Mouse (Mus musculus) c-Kit-positive CD71-positive TER-119-negative erythroid progenitor cells, embryonic 14.5 days (primary cell): ENCODE results near the gene Blm.

Experiments
- DNase-seq: peaks from one replicate; pipeline ENCODE4 v3.0.0-alpha.2; 2013; ENCODE audit warnings: low read depth

Gene Blm

DNA sequence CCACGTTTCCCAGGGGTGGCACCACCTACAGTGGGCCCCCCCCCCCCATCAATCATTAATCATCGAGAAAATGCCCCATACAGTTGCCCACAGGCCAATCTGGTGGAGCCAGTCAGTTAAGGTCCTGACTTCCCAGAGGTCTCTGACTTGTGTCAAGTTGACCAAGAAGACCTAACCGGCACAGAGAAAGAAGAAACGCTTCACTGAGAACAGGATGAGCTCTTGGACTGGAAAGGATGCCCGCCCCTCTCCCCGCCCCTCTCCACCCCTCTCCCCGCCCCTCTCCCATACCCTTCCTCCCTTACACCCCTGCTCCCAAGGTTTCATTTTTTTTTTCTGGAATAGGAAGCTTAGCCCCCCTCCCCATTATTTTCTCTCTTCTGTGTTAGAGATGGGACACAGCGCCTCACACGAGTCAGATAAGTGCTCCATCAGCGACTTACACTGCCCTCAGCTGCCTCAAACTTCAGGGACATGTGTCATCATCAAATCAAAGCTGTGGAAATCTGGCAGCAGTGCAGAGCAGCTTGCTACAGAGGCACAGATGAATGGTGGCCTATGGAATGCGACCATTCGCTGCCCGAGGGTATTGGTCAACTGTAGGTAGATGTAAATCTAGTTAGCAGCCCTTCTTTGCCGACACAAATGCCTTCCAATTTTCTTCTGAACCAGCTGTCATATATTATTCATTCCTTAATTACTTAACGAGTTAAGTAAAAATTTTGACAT is 95.7 kb downstream of the Blm start:
- no peak for DNase-seq

DNA sequence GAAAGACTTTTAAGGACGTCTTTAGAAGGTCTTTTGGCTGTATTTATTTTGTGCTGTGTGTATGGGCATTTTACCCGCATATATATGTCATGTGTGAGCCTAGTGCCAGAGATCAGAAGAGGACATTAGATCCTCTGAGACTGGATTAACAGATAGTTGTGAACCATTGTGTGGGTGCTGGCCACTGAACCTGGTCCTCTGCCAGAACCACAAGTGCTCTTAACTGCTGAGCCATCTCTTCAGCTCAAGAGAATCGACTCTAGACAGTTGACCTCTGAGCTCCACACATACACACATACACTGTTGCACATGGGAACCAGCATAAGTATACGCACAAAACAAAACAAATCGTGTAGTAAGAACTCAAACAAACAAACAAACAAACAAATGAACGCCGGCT is 98.3 kb downstream of the Blm start:
- DNase-seq = no peak

DNA sequence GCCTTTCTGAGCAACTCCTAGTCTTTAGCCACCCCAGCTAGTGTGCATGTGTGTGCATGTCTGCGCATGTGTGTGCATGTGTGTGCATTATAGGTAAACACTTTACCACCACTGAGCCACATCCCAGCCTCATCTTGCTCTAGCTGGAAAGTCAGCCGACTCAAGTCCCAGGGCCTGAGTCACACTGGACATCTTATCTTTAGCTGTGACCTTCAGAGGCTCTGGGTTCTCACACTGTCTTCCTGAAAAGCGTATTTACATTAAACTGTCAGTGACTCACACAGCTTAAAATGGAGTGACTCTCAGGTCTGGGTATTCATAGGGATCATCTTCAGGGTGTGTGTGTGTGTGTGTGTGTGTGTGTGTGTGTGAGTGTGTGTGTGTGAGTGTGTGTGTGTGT is 99.3 kb downstream of the Blm start:
- no peak for DNase-seq

DNA sequence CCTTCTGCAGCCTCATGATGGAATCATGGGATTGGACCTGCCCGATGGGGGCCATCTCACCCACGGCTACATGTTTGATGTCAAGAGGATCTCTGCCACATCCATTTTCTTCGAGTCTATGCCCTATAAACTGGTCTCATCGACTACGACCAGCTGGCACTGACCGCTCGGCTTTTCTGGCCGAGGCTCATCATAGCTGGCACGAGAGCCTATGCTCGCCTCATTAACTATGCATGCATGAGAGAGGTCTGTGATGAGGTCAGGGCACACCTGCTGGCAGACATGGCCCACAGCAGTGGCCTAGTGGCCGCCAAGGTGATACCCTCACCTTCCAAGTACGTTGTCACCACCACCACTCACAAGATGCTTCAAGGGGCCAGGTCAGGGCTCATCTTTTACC is 105.3 kb downstream of the Blm start:
- no peak for DNase-seq

DNA sequence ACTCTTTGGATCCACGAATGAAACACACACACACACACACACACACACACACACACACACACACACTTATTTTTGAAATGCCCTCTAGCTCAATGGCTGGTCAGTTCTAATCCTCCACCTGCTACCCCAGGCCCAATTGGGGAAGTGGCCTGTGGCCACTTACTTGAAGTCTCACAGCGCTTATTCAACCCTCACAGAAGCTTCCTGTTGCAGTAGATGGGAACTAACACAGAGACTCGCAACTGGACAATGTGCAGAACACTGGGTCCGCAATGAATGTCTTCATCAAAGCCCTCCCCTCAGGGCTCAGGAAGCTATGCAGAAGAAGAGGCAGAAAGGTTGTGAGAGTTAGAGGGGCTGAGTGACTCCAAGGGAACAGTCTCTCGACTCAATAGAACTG is 107.2 kb downstream of the Blm start:
- no peak for DNase-seq

DNA sequence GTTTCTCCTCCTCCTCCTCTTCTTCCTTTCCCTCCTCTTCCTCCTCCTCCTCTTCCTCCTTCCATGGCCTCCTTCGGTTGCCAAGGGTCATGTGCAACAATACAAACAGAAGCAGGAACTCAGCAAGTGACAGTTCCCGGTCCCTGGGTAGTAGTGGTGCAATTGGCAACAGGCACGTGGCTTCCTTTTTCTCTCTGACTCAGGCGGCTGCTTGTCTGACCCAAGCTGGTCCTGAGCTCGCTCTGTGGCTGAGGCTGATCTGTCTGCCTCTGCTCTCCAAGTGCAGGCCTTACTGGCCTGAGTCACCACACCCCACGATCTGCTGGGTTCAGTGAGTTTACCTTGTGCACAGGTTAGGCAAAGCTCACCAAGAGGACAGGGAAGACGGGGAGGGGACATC is 108.6 kb downstream of the Blm start:
- no peak for DNase-seq

DNA sequence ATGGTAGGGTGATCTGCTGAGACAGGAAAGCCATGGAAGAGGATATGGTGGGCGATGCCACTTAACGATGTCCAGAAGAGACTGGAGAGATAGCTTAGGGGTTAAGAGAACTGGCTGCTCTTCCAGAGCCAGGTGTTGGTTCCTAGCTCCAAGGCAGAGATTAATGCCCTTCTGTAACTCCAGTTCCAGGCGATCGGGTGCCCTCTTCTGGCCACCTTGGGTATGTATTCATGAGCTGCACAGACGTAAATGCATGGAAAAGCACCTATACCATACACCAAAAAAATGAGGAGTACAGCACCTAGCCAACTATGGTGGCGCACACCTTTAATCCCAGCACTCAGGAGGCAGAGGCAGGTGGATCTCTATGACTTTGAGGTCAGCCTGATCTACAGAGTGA is 110.2 kb downstream of the Blm start:
- no peak for DNase-seq

DNA sequence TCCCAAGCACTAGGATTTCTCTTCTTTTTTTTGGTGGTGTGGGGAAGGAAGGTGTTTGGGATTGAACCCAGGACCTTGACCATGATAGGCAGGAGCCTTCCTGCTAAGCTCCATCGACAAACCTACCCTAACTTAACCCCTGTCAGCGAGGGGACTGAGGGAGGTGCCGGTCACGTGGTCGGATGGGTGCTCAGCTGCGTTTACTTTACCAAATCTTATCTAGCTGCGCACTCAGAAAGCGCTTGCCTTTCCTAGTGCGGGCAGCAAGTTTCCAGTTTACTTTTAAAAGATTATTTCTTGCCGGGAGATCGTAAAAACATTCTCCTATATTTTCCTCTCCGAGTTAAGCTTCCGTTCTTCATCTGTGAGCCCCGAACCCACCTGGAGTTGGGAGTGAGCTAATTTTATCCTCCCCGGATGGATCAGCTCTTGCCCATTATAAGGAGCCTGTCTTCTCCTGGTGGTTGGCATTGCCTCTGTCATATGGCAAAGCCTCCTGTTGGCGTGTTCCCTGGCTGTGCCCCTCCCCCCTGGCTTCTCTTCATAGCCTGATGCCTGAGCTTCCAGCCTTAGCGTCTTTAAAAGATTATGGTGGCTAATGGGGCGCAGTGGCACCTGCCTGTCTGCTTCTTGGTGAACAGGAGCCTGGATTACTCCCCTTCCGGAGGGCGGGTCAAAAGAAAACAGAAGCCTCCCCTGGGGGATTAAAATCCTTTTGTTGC is 112.0 kb downstream of the Blm start:
- no peak for DNase-seq

DNA sequence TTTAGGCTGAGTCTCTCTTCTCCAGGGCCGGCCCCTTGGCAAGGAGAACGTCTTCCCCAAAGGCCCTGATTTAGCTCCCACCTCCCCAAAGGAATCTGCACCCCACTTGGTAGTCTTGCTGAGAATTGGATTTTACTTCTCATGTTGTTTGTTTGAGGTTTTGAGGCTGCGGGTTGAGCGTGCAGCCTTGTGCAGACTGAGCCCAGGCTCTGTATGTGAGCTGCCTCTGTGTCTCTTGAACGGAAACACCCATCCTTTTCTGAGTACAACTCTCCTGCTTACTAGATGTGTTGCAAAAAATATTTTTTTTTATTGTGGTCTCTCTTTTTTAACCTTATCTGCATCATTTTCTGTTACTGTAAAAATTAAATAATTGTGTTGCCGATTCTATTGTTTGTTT is 113.3 kb downstream of the Blm start:
- DNase-seq = no peak

DNA sequence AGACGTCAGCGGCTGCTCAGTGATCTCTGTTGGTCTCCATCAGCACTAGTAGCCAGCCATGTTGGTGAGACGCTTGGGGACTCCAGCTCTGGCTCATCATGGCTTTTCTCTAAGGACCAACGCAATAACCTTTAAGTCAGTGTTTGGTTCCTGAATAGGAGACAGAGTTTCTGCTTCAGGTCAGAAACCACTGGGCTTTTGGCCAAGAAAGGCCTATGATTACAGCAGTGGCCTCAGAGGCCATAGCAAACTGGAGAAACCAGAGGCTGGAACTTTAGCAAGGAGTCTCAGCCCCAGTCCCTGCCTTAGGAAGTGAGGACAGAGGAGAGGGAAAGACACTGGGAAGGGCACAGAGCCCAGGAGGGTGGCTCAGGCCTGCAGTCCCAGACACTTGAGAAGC is 114.3 kb downstream of the Blm start:
- DNase-seq = no peak

DNA sequence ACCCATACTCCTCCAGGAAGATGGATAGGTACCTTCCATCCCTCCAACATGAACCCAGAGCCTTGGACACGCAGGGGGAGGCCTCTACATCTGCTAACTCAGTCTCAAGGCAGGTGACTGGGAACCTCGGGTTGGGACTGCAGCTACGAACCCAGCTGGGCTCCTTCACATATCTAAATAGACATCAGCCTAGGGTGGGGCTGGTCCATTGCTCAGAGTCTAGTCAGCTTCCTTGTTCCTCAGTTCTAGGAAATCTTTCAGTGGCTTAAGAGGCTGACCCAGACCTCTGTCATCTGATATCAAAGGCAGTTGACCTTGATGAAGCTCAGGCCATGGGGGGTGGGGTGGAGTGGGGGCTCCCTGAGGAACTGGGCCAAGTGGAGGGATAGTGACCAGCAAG is 115.6 kb downstream of the Blm start:
- DNase-seq = no peak

DNA sequence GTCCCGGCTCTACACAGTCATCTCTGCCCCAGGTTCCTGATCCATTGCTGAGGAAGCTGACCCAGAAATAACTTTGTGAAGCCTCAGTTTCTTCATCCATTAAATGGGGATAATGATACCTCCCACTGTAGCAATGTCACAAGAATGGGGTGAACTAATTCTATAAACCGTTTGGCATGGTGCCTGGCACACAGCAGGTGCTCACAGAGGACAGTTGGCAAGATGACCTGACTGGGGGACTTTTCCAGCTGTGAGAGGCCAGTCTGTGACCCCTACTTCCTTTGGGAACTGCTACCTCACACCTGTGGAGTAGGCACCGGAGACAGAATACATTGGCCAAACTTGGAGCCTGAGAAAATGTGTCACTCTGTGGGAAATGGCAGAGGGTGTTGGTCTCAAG is 116.9 kb downstream of the Blm start:
- no peak for DNase-seq

DNA sequence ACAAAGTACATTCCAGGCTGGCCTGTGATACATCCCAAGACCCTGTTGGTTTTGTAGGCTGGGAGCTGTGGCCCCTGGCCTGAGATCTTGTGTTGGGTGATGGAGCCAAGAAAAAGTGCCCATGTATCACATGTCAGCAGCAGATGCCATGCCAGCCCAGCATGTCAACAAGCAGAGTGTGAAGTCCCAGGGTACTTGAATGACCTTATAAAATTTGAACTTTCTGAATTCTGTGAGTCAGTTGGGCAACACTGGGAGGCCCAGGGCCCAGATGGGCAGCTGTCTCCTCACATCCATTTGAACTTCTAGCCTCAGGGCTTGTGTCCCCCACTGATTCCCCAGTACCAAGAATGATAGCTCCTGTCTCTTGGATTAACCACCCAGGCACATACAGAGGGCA is 117.3 kb downstream of the Blm start:
- DNase-seq = no peak

DNA sequence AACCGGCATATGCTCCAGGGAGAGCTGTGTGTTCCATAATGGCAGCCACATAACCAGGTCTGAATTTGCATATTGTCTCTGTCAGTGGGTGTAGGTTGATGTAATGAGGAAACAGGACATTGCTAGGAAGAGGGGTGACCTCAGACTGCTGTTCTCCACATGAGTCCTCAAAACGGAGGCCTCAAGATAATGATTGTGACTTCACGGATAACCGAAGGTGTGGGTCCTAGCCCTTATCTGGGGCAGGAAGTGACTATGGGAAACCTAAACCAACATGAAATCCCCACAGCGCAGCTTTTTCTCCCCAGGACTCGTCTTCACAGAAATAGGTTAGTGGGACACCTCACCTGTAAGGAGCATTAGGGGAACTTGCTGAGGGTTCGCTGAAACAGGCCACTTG is 118.0 kb downstream of the Blm start:
- no peak for DNase-seq

DNA sequence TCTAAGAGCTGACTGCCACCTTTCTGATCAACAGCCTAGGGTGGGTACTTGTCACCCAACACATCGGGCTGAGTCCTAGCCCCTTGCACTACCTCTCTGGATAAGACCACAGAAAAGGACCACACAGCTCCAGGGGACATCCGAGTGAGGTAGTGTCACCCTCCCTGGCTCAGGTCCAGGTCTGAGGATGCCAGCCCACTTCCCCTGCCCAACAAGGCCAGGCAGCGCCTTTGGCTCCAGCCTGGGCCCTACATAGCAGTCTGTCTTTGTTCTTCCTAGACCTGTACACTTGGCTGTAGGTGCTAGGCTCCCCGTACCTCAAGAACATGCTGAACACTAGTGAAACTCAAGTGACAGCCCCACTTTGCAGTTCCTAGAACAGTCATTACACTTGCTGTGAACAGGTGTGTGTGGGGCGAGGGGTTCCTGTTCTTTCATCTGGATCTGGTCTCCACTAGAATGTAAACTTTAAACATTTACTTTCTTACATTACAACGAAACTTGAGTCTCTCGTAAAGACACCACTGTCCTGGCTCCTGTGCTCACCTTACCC is 120.5 kb downstream of the Blm start:
- DNase-seq = no peak

DNA sequence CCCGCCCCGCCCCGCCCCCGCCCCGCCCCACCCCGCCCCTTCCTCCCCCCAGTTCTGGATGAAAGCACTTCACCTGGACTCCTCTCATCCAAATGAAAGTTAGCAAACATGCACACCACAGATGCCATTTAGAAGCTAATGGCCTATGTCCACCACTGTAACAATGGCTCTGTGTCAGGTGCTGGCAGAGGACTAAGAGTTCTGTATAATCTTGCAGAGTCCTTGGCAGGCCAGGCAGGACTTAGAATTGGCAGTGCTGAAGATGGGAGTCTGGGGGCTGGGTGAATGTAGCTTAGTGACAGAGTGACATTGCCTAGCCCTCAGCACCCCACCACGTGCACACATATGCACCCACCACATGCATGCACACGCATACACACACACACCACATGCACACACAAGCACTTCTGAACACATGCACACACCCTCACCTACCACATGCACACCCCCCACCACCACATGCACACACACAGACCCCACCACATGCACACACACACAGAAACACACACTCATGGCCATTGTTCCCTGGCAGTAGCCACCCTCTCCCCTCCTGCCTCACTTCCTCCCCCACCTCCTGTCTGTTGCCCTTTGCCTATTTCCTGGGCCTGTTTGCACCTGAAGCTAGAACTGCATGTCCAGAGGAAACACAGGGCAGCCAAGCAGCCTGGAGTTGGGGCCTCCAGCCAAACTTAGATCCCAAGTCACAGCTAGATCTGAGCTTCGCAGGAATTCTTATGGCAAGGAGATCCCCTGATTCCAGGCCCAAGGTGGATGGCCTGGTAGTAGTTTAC is 121.2 kb downstream of the Blm start:
- no peak for DNase-seq

DNA sequence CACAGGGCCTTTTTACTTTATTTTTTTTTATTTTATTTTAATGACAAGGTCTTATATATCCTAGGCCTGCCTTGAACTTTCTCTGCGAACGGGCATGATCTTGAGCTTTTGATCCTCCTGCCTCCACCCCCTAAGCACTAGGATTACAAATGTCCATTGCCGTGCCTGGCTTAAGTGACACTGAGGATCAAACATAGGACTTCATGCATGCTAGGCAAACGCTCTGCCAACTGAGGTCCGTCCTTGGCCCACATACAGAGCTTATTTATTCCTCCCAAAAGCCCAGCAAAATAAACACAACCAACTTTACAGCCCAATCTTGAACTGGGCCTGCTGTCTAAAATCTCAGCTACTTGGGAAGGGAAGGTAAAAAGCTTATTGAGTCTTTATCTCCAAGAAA is 122.1 kb downstream of the Blm start:
- DNase-seq = no peak

DNA sequence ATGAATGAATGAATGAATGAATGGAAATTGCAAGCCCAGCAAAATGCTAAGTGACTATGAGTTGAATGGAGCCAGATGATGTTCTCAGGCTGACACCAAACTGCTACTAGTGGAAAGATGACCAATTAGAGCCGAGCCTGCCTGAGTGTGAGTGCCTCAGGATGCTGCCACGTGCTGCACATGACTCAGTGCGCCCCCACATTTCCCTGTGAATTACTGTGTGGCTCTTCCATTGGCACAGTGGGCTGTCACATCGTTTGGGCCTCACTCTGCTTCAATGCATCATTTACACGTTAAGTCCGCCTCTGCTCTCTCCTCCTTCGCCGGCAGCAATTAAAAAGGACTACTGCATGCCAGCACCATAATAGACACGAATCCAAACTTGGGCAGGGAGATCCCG is 122.6 kb downstream of the Blm start:
- DNase-seq = no peak

DNA sequence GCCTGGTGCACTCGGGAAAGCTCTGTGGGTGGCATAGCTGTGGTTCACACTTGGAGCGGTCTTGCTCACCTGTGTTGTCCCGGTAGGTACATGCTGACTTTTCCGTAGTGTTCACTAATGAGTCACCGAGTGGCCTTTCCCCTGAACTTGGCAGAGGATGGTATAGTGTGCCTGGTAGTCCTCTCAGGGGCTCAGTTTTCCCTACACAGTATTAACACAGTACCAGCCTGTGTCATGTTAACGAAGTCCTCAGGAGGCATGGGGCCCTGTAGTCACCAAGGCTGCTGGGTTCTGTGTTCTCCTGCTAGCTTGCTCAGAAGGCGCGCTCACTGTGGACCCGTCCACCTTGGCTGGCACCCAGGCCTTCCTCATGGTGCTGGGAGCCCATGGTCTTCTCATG is 124.5 kb downstream of the Blm start:
- no peak for DNase-seq

DNA sequence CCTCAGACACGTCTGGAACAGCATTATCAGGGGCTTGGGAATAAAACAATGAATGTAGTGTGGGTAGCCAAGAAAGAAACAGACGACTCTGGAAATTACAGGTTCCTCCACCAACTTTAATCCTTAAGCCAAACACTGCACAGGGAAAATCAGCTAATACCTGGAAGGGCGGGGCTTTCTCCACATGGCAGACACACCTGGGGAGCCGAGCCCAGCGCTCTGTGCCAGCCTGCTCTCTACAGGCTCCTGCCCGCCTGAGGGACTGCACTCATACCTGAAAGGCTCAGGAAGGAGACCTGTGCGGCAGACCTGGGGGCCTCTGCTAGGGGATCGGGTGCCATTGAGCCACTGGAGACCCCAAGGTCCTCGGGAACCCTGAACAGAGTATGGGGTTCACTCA is 127.2 kb downstream of the Blm start:
- DNase-seq = no peak

DNA sequence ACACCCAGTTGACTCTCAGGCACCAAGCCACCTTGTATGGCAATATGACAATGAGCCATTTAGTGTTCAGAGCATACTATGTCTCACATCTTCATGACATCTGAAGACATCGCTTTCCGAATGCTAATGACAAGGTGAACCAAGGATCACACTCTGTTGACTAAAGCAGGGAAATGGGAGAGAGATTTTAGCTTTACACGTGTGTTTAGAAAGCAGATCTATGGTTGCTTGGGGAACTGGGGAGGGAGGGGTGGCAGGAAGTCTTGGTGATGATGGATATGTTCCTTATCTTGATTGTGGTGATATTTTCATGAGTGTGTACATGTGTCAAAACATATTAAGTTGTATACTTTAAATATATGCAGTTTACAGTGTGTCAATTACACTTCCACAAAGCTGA is 128.7 kb downstream of the Blm start:
- DNase-seq = no peak

DNA sequence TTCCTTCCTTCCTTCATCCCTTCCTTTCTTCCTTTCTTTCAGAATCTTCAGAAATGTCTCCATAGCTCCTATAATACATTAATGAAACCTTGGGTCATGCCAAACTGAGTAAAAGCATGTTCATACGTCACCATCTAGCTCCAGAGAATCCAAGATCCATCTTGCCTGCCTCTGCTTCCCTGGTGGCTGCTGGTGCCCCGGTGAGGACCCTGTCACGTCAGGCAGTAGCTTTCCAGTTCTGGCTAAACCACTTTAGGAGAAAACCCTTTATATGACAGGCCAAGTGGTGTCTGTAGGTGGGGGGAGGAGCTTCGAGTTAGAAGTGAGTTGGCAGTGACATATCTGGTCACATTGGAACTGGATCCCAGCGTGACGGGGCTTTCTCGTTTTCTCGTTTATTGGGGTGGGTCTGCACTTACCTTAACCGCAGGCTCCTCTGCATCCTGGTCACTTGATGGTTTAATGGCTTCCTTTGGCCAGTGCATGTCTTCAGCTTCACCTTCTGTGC is 129.7 kb downstream of the Blm start, which contains the start of gene Furin:
Furin (minus strand) TSS at position 249 of the 508 bp plus-strand sequence.
- DNase-seq = no peak
